Mouse (Mus musculus) kidney, adult 2 months (tissue): ENCODE measurements at regions not wholly inside any gene's neighbourhood (a gene's known extent, or its start where the extent isn't known, plus 50 kb on each side); places are given as distances from the start of the nearest gene placed in this dataset.

Experiments used
- DNase-seq: peaks from one replicate; pipeline ENCODE4 v3.0.0; 2021
- H3K27ac ChIP-seq: fragments of 200-500 bp; 2 replicates; pipeline ENCODE4 v1.5.1; 2012; ENCODE audit warnings: low read depth, low read length, control low read depth, inconsistent platforms; ENCODE audit not compliant: insufficient read depth
- H3K27me3 ChIP-seq: fragments of 200-500 bp; replicated peaks from 2 replicates; pipeline ENCODE4 v1.6.1; 2012; ENCODE audit warnings: mild to moderate bottlenecking, moderate library complexity, low read length, inconsistent platforms; ENCODE audit not compliant: control insufficient read depth, insufficient read depth
- H3K36me3 ChIP-seq: fragments of 200-500 bp; 2 replicates; pipeline ENCODE4 v1.6.1; 2012; ENCODE audit warnings: mild to moderate bottlenecking, moderate library complexity, low read length, inconsistent platforms; ENCODE audit not compliant: control insufficient read depth, insufficient read depth
- H3K4me1 ChIP-seq: fragments of 200-500 bp; 2 replicates; pipeline ENCODE4 v1.6.1; 2011; ENCODE audit warnings: low read length; ENCODE audit not compliant: control insufficient read depth, insufficient read depth
- H3K4me3 ChIP-seq: fragments of 200-500 bp; 2 replicates; pipeline ENCODE4 v1.5.1; 2011; ENCODE audit warnings: mild to moderate bottlenecking, low read depth, low read length, control low read depth; ENCODE audit not compliant: insufficient read depth
- CTCF ChIP-seq: fragments of 200-500 bp; conservative IDR thresholded peaks from 2 replicates; pipeline ENCODE4 v1.5.1; 2011; ENCODE audit warnings: low read depth, mild to moderate bottlenecking, control low read depth, low read length, moderate library complexity, mixed read lengths; ENCODE audit not compliant: insufficient read depth, insufficient read length
- POLR2A ChIP-seq: fragments of 200-500 bp; IDR thresholded peaks from one replicate; pipeline ENCODE4 v1.6.1; 2011; ENCODE audit warnings: low read depth, low read length, control low read depth
- WGBS: fragments of 180-500 bp; shearing (Covaris S2); methylation state at CpG from one replicate; pipeline ENCODE4 v1.1.7; 2018; 5-methylcytosine and 5-hydroxymethylcytosine counted together

GRCm38 (mm10) chr12:92737623-92738370 lies 888.8 kb upstream of the Sel1l start:
- TF ChIP-seq POLR2A: no peak
- TF ChIP-seq CTCF: no peak
- no peak overlapping the region for H3K27ac ChIP-seq
- DNase-seq: no peak
- 65% methylated on average over 12 of the region's 12 CpGs for WGBS
- no peaks in the 10 kb centered on the region for H3K36me3 ChIP-seq
- no peaks in the 10 kb centered on the region for H3K27me3 ChIP-seq
- no peak overlapping the region for H3K4me3 ChIP-seq
- H3K4me1 ChIP-seq: no peaks in the 10 kb centered on the region

DNA sequence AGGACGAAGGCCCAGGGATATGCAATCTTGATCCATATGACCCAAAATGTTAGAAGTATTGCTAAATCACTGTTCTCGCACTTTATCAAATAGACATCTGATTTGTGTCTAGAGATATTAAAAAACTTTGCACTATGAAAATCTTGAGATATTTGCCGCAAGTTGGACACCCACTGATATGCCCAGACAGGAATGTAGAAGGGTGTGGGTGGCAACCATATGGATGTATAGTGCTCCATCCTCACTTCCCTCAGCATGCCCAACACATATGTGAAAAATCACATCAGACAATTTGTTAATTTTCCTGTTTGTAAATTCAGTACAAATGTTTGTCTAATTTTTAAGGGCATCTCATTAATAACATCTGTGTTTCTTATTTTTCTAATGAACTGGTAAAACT lies 874.1 kb upstream of the Sel1l start:
- no peak for DNase-seq
- Histone ChIP-seq H3K4me1 (no peaks in the 10 kb centered on the region), H3K27ac (no peak overlapping the region), H3K27me3 (no peaks in the 10 kb centered on the region), H3K36me3 (no peaks in the 10 kb centered on the region), H3K4me3 (no peak overlapping the region)
- TF ChIP-seq POLR2A (no peak), CTCF (no peak)
- WGBS: 87% methylated on average over 3 of the region's 3 CpGs

GRCm38 (mm10) chr12:92713415-92713814 lies 864.5 kb upstream of the Sel1l start:
- H3K27me3 ChIP-seq: no peaks in the 10 kb centered on the region
- no peaks in the 10 kb centered on the region for H3K36me3 ChIP-seq
- WGBS: 91% methylated on average over 16 of the region's 16 CpGs
- H3K4me1 ChIP-seq: no peaks in the 10 kb centered on the region
- TF ChIP-seq CTCF: no peak
- no peak for TF ChIP-seq POLR2A
- H3K4me3 ChIP-seq: no peak overlapping the region
- no peak overlapping the region for H3K27ac ChIP-seq
- no peak for DNase-seq

GRCm38 (mm10) chr12:92708466-92708865 lies 859.5 kb upstream of the Sel1l start:
- 53% methylated on average over 3 of the region's 3 CpGs for WGBS
- no peak overlapping the region for H3K27ac ChIP-seq
- no peak for TF ChIP-seq POLR2A
- TF ChIP-seq CTCF: no peak
- H3K27me3 ChIP-seq: no peaks in the 10 kb centered on the region
- no peaks in the 10 kb centered on the region for H3K4me1 ChIP-seq
- no peak overlapping the region for H3K4me3 ChIP-seq
- no peak for DNase-seq
- H3K36me3 ChIP-seq: no peaks in the 10 kb centered on the region

DNA sequence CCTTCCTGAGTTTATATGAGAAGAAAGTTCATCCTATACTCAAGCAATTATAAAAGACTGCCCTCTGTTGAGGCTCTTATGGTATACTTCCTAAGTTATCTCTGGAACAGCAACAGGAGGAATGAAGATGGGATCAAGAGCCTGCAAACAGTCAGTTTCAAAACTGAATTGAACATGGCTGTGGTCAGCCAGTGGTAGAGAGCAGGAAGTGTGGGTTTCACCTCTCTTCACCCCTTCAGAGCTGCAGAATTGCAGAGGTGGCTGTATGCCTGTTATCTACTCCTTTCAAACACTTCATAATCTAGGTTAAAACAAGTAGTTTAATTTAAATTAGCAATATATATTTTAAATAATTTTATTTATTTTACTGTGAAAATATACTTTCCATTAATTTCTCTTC lies 854.8 kb upstream of the Sel1l start:
- DNase-seq: no peak
- no peaks in the 10 kb centered on the region for H3K4me1 ChIP-seq
- no peak for TF ChIP-seq CTCF
- no peak for TF ChIP-seq POLR2A

DNA sequence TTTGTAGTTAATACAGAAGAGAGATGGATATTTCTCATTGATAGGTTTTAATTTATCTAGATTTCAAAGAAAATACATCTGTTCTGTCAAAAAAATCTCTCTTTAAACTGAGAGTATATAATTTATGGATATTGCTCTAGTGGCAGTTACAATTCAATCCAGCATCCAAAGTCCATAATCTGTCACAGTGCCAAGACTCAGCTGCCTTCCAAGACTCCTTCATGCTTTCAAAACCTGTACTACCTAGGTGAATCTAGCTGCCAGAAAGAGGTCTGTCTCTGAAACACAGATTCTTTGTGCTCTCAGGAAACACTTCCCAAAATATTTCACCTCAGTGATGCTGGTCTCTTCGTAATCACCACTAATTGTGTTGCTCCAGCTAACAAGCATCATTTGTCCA lies 844.0 kb upstream of the Sel1l start:
- Histone ChIP-seq H3K27me3 (no peaks in the 10 kb centered on the region), H3K36me3 (no peaks in the 10 kb centered on the region), H3K4me3 (no peak overlapping the region), H3K4me1 (no peaks in the 10 kb centered on the region), H3K27ac (no peak overlapping the region)
- TF ChIP-seq CTCF: no peak
- no peak for TF ChIP-seq POLR2A
- DNase-seq: no peak
- WGBS: 62% methylated on average over 1 of the region's 1 CpGs

More for the DNA sequence above, 854.8 kb upstream of the Sel1l start:
- H3K4me3 ChIP-seq: no peak overlapping the region
- H3K27me3 ChIP-seq: no peaks in the 10 kb centered on the region
- H3K36me3 ChIP-seq: no peaks in the 10 kb centered on the region
- no peak overlapping the region for H3K27ac ChIP-seq

DNA sequence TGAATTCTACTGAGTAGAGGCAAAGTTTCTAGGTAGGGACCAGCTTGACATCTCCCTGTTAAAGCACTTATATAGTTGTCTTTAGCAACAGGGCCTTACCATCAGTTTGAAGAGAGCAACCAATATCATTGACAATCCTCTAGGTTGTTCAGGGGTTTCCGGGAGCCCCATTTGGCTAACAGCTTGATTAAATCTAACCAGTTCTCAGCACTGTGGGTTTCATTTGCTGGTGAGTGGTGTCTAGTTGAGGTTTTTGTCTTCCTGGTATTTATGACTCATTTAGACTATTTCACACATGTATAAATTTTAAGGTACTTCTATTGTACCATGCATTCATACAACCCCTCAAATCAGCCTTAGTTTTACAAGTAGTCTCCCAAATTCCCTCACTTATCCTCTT lies 823.4 kb upstream of the Sel1l start:
- no peaks in the 10 kb centered on the region for H3K36me3 ChIP-seq
- no peaks in the 10 kb centered on the region for H3K4me1 ChIP-seq
- H3K4me3 ChIP-seq: no peak overlapping the region
- TF ChIP-seq CTCF (no peak), POLR2A (no peak)
- no peak for DNase-seq
- WGBS: 95% methylated on average over 1 of the region's 1 CpGs
- H3K27me3 ChIP-seq: no peaks in the 10 kb centered on the region
- no peak overlapping the region for H3K27ac ChIP-seq
